Mouse (Mus musculus) inflammation-experienced regulatory T-cells (primary cell): ENCODE measurements around the gene Sfta2. TPM values are rescaled to one million over a fixed set of nuclear protein-coding genes. Genes with fewer than 3 reads are reported as not detected.

ENCODE experiments used
- polyA plus RNA-seq, 2 experiments: library from polyadenylated mRNA; unstranded; fragments of 100-300 nt; shearing (Covaris generic); gene quantifications; one replicate each; pipeline ENCODE4 v1.2.1; 2017

The Sfta2 gene
- not detected for polyA plus RNA-seq

GRCm38 (mm10) chr17:35601249-35601648 lies at the start of gene Sfta2:
Sfta2 (plus strand) TSS chr17:35601549.

GRCm38 (mm10) chr17:35551881-35552414 lies 49.4 kb upstream of the Sfta2 start, which contains the start of gene Cdsn:
Cdsn (plus strand) TSS chr17:35552128.

DNA sequence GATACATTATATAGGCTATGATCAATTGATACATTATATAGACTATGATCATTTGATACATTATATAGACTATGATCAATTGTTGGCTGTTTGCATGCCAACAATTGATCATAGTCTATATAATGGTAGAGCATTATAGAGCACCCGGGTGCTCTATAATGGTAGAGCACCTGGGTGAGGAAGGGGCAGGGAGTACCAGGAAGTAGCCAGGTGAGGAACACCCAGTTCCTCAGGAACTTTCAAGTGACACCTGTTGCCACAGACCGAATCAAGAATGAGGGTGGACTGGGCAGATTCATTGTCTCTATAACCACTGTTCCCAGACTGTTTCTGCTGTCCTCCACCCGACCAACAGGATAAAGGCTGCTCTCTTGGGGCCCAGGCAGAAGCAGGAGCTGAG lies 34.2 kb upstream of the Sfta2 start, which contains the start of gene 2300002M23Rik:
TSS of gene 2300002M23Rik (plus strand) at position 301 of the 400 bp plus-strand sequence.

DNA sequence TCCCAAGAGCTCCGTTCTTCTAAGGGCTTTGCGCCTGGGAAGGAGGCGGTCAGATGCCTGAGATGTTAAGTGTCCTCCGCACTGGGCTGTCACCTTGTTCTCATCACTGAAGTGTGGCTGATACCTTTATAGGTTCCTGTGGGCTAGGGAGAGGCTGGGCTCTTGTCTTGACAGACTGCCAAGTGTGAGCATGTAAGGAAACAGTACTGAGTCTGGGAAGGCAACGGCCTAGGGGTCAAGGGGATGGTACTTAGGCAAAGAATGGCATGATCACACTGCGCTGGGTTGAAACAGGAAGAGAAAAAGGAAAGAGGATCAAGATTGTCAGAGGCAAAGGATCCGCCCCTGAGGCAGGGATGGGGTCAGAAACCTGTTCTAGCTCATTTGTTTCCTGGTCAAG lies 25.2 kb downstream of the Sfta2 start, which contains the start of gene Gm9573:
TSS of gene Gm9573 (minus strand) at position 101 of the 400 bp plus-strand sequence.

GRCm38 (mm10) chr17:35643609-35644236 lies 42.4 kb downstream of the Sfta2 start, which contains the start of gene Mucl3:
Mucl3 (minus strand) TSS chr17:35643695.

GRCm38 (mm10) chr17:35667334-35668065 lies 66.2 kb downstream of the Sfta2 start, which contains the start of gene Vars2:
Vars2 (minus strand) TSS chr17:35667592.

GRCm38 (mm10) chr17:35673416-35674035 lies 72.2 kb downstream of the Sfta2 start, which contains the start of gene Gtf2h4:
Gtf2h4 (minus strand) TSS chr17:35673739.

Other genes with a start within 250 kb of the Sfta2 start
- gene H2-Q4, start 221.9 kb upstream of the Sfta2 start, polyA plus RNA-seq, result 10 to 100 TPM; 33.5 to 46.7 TPM
- 100 to 1,000 TPM; 686 to 886 TPM for gene H2-Q6, start 176.7 kb upstream of the Sfta2 start, polyA plus RNA-seq
- gene H2-Q7, start 162.4 kb upstream of the Sfta2 start, polyA plus RNA-seq, result 1,000 to 10,000 TPM; 2,137 to 2,431 TPM
- gene H2-Q10, start 131.5 kb upstream of the Sfta2 start, polyA plus RNA-seq, result 10 to 100 TPM; 24.7 to 30.9 TPM
- 1 to 10 TPM in 1 of 2 experiments, under 1 TPM in 1; 0.40 to 1.3 TPM for gene Pou5f1, start 95.5 kb upstream of the Sfta2 start, polyA plus RNA-seq
- gene Tcf19, start 84.7 kb upstream of the Sfta2 start, polyA plus RNA-seq, result 10 to 100 TPM; 12.6 to 27.6 TPM
- 10 to 100 TPM; 10.7 to 18.4 TPM for gene Cchcr1, start 84.4 kb upstream of the Sfta2 start, polyA plus RNA-seq
- not detected for gene Psors1c2, start 68.3 kb upstream of the Sfta2 start, polyA plus RNA-seq
- not detected for gene Cdsn, start 49.4 kb upstream of the Sfta2 start, polyA plus RNA-seq
- not detected for gene 2300002M23Rik, start 34.1 kb upstream of the Sfta2 start, polyA plus RNA-seq
- not detected for gene Gm9573, start 25.1 kb downstream of the Sfta2 start, polyA plus RNA-seq
- gene Mucl3, start 42.1 kb downstream of the Sfta2 start, polyA plus RNA-seq, result not detected
- gene Vars2, start 66.0 kb downstream of the Sfta2 start, polyA plus RNA-seq, result 10 to 100 TPM; 27.1 to 30.7 TPM
- gene Gtf2h4, start 72.2 kb downstream of the Sfta2 start, polyA plus RNA-seq, result 10 to 100 TPM; 24.3 to 29.4 TPM
- 10 to 100 TPM in 1 of 2 experiments, 1 to 10 TPM in 1; 6.2 to 13.2 TPM for gene Ddr1, start 103.1 kb downstream of the Sfta2 start, polyA plus RNA-seq
- gene Ier3, start 220.1 kb downstream of the Sfta2 start, polyA plus RNA-seq, result 10 to 100 TPM in 1 of 2 experiments, 1 to 10 TPM in 1; 1.3 to 15.6 TPM
- gene Flot1, start 221.7 kb downstream of the Sfta2 start, polyA plus RNA-seq, result 10 to 100 TPM; 50.7 to 73.5 TPM
- gene Tubb5, start 236.8 kb downstream of the Sfta2 start, polyA plus RNA-seq, result 100 to 1,000 TPM in 1 of 2 experiments, 10 to 100 TPM in 1; 97.3 to 106 TPM
- gene Mdc1, start 240.0 kb downstream of the Sfta2 start, polyA plus RNA-seq, result 10 to 100 TPM; 11.1 to 14.2 TPM